Mouse (Mus musculus) liver, adult 2 months (tissue): Measurements from ENCODE around the gene Icam2. TPM values are rescaled to one million over a fixed set of nuclear protein-coding genes. Genes with fewer than 3 reads are reported as not detected.

ENCODE experiments used
- DNase-seq: peaks from one replicate; pipeline ENCODE4 v3.0.0-alpha.2; 2011; ENCODE audit warnings: low read depth, low spot score; ENCODE audit errors: extremely low read depth
- H3K27ac ChIP-seq: fragments of 200-500 bp; replicated peaks from 2 replicates; pipeline ENCODE4 v1.5.1; 2012; ENCODE audit warnings: low read depth, mild to moderate bottlenecking, control low read depth, inconsistent platforms, low read length; ENCODE audit not compliant: insufficient read depth
- H3K27me3 ChIP-seq: fragments of 200-500 bp; 2 replicates; pipeline ENCODE4 v1.6.1; 2012; ENCODE audit warnings: mild to moderate bottlenecking, moderate library complexity, low read length, inconsistent platforms; ENCODE audit not compliant: control insufficient read depth, insufficient read depth
- H3K36me3 ChIP-seq: fragments of 200-500 bp; 2 replicates; pipeline ENCODE4 v1.6.1; 2012; ENCODE audit warnings: low read length, inconsistent platforms; ENCODE audit not compliant: control insufficient read depth, insufficient read depth
- H3K4me1 ChIP-seq: fragments of 200-500 bp; 2 replicates; pipeline ENCODE4 v1.6.1; 2011; ENCODE audit warnings: low read length; ENCODE audit not compliant: control insufficient read depth, insufficient read depth
- H3K4me3 ChIP-seq: fragments of 200-500 bp; 2 replicates; pipeline ENCODE4 v1.5.1; 2011; ENCODE audit warnings: low read depth, mild to moderate bottlenecking, control low read depth, low read length, moderate library complexity; ENCODE audit not compliant: insufficient read depth
- H3K79me2 ChIP-seq: fragments of 200-500 bp; 2 replicates; pipeline ENCODE4 v1.6.1; 2012; ENCODE audit warnings: inconsistent platforms, mild to moderate bottlenecking, low read length, moderate library complexity; ENCODE audit not compliant: control insufficient read depth, insufficient read depth
- H3K9ac ChIP-seq: fragments of 200-500 bp; 2 replicates; pipeline ENCODE4 v1.6.1; 2012; ENCODE audit warnings: low read depth, mild to moderate bottlenecking, control low read depth, inconsistent platforms, low read length
- CTCF ChIP-seq: fragments of 200-500 bp; IDR thresholded peaks from 2 replicates; pipeline ENCODE4 v1.5.1; 2011; ENCODE audit warnings: low read depth, low read length, control low read depth
- POLR2A ChIP-seq: fragments of 200-500 bp; IDR thresholded peaks from 2 replicates; pipeline ENCODE4 v1.6.1; 2011; ENCODE audit warnings: low read length, control low read depth; ENCODE audit not compliant: insufficient read depth; ENCODE audit errors: extremely low read depth
- WGBS: fragments of 180-500 bp; shearing (Covaris S2); methylation state at CpG from one replicate; pipeline ENCODE4 v1.1.7; 2018; 5-methylcytosine and 5-hydroxymethylcytosine counted together
- polyA plus RNA-seq: library from polyadenylated mRNA; depleted of rRNA; stranded (reverse); fragments of >200 nt; gene quantifications from 2 replicates; pipeline ENCODE4 v1.2.3, GENCODE M21; 2012
- total RNA-seq: library from RNA; depleted of rRNA; stranded (reverse); fragments of >200 nt; gene quantifications from 2 replicates; pipeline ENCODE4 v1.2.3, GENCODE M21; 2014

The Icam2 gene
- total and polyA plus RNA-seq, 2 experiments, result 5.3 to 5.4 TPM

DNA sequence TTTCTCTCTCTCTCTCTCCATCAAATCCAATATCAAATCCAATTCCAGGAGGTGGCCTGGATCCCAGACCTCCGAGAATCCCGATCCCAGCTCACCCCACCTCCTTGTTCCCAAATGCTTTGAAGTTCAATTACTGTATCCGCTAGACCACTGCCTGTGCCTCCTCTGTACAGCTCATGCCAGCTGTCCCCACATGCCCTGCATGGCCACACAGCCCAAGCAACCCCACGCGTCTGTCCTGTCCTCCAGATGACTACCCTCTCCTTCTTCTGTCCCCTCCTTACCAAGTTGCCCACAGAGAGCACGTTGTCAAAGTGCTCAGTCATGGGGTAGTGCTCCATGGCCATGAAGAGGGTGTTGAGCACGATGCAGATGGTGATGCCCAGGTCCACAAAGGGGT is 49.0 kb downstream of the Icam2 start:
- no peaks in the 10 kb centered on the region for H3K27me3 ChIP-seq
- no peak for TF ChIP-seq CTCF
- TF ChIP-seq POLR2A, result no peak
- DNase-seq, result no peak
- H3K79me2 ChIP-seq, result no peaks in the 10 kb centered on the region
- no peak overlapping the region for H3K27ac ChIP-seq
- no peak overlapping the region for H3K9ac ChIP-seq
- H3K4me3 ChIP-seq, result no peak overlapping the region
- H3K4me1 ChIP-seq, result no peaks in the 10 kb centered on the region
- 87% methylated on average over 7 of the region's 7 CpGs for WGBS
- no peaks in the 10 kb centered on the region for H3K36me3 ChIP-seq

DNA sequence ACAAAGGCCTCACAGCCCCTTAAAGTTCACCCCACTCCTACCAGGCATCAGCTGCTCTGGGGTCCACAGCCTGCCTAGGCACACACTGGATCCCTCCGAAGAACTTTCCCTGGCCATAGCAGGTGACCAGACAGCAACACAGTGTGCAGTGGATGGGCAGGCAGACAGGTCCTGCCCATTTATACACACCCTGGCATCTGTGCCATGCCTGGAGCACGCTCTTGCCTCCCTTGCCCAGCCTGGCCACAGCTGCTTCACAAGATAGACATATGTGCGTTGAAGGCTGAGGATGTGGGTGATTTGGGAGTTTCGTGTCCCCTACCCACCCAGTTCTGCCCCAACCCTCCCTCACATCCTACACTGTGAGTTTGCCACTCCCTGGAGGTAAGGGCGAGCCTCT is 49.8 kb downstream of the Icam2 start:
- 87% methylated on average over 5 of the region's 5 CpGs for WGBS
- DNase-seq, result no peak
- no peaks in the 10 kb centered on the region for H3K36me3 ChIP-seq
- H3K4me3 ChIP-seq, result no peak overlapping the region
- no peaks in the 10 kb centered on the region for H3K27me3 ChIP-seq
- no peak for TF ChIP-seq CTCF
- TF ChIP-seq POLR2A, result no peak
- no peaks in the 10 kb centered on the region for H3K79me2 ChIP-seq
- no peaks in the 10 kb centered on the region for H3K4me1 ChIP-seq
- no peak overlapping the region for H3K27ac ChIP-seq
- H3K9ac ChIP-seq, result no peak overlapping the region

DNA sequence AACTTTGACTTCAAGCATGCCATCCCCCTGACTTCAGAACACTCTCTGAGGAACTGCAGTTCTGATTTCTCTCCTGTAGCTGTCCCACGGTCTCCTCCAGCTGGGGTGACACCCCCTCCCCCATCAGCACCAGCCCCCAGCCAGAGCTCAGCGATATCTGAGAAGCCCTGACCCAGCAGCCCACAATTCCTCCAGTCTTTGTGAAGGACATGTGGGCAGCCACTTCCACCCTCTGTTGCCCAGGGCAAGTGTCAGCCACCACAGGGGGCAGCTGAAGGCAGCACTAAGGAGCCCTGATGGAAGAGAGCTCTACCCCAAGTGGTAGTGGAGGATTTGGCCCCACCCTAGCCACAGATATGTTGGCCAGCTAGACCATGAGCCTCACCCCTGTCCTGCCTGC is 53.8 kb downstream of the Icam2 start:
- H3K4me3 ChIP-seq, result no peak overlapping the region
- no peaks in the 10 kb centered on the region for H3K4me1 ChIP-seq
- 28% methylated on average over 2 of the region's 2 CpGs for WGBS
- no peaks in the 10 kb centered on the region for H3K36me3 ChIP-seq
- TF ChIP-seq CTCF, result no peak
- TF ChIP-seq POLR2A, result no peak
- no peak overlapping the region for H3K9ac ChIP-seq
- DNase-seq, result no peak
- H3K79me2 ChIP-seq, result no peaks in the 10 kb centered on the region
- no peak overlapping the region for H3K27ac ChIP-seq
- H3K27me3 ChIP-seq, result no peaks in the 10 kb centered on the region

DNA sequence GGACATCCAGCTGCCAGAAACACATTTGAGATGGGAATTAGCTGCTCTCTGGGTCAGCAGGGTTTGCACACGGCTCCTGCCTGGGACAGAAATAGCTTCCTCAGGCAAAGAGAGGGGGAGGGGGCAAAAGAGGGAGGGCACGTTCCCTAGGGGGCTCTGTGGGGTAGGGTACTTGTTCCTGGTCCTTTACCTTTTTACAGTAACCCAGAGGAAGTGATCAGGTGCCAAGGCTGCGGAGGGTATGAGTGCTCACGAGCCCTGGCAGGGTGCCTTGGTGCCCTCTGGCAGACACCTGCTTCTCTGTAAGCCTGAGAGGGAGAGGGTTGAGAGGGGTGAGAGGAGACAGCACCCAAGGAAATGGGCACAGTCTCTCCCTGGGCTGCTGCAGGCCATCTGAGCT is 55.4 kb downstream of the Icam2 start:
- H3K27ac ChIP-seq, result no peak overlapping the region
- WGBS, result 51% methylated on average over 4 of the region's 4 CpGs
- no peak for TF ChIP-seq CTCF
- no peak for TF ChIP-seq POLR2A
- H3K79me2 ChIP-seq, result no peaks in the 10 kb centered on the region
- no peaks in the 10 kb centered on the region for H3K36me3 ChIP-seq
- no peaks in the 10 kb centered on the region for H3K27me3 ChIP-seq
- H3K9ac ChIP-seq, result no peak overlapping the region
- no peaks in the 10 kb centered on the region for H3K4me1 ChIP-seq
- H3K4me3 ChIP-seq, result no peak overlapping the region
- no peak for DNase-seq

DNA sequence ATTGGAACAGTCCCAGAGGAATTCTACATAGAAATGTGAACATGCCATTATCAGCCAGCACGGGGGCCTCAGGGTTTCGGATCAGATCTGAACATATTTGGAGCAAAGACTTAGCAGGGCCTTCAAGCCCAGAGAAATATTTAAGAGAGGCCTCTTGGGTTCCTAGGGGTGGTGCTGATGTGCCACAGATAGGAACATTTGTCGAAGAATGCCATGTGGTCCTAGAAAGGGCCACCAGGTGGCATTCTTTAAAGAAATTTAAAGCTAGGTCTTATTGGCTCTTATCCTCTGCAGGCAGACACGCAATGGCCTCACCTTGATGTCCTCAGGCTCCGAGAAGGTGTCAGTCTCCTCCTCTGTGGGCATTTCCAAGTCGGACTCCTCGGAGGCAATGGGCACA is 58.2 kb downstream of the Icam2 start:
- Histone ChIP-seq H3K27ac (no peak overlapping the region), H3K4me1 (no peaks in the 10 kb centered on the region), H3K36me3 (no peaks in the 10 kb centered on the region), H3K79me2 (no peaks in the 10 kb centered on the region), H3K9ac (no peak overlapping the region), H3K4me3 (no peak overlapping the region), H3K27me3 (no peaks in the 10 kb centered on the region)
- 60% methylated on average over 7 of the region's 7 CpGs for WGBS
- TF ChIP-seq CTCF, result no peak
- TF ChIP-seq POLR2A, result no peak
- DNase-seq, result peak; percentile 14

DNA sequence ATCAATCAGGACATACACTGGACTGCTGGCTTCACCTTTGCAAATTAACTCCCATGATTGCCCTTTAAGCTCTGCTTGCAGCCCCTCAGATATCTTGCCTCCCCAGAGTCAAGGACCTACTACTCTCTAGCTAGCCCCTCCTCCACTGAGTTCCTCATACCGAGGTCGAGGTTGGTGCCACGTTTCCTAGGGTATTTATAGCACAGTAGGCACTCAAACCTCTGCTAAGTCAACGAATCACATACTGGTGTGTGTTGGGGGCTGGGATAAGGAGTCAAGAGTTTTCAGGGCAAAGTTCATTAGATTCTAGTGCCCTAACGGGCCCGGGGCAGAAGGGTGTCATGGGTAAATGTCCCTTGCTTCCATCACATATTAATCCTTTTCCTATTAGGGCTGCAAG is 58.7 kb downstream of the Icam2 start:
- Histone ChIP-seq H3K79me2 (no peaks in the 10 kb centered on the region), H3K36me3 (no peaks in the 10 kb centered on the region), H3K27ac (no peak overlapping the region), H3K4me1 (no peaks in the 10 kb centered on the region), H3K4me3 (no peak overlapping the region), H3K9ac (no peak overlapping the region), H3K27me3 (no peaks in the 10 kb centered on the region)
- 14% methylated on average over 6 of the region's 6 CpGs for WGBS
- TF ChIP-seq POLR2A, result no peak
- no peak for TF ChIP-seq CTCF
- DNase-seq, result no peak
